Mouse (Mus musculus): Measurements from ENCODE around the gene Gm11444. TPM values are rescaled to one million over a fixed set of nuclear protein-coding genes. Genes with fewer than 3 reads are reported as not detected.

The Gm11444 gene
- polyA plus RNA-seq, 1 experiment from 2014 or later = not detected

DNA sequence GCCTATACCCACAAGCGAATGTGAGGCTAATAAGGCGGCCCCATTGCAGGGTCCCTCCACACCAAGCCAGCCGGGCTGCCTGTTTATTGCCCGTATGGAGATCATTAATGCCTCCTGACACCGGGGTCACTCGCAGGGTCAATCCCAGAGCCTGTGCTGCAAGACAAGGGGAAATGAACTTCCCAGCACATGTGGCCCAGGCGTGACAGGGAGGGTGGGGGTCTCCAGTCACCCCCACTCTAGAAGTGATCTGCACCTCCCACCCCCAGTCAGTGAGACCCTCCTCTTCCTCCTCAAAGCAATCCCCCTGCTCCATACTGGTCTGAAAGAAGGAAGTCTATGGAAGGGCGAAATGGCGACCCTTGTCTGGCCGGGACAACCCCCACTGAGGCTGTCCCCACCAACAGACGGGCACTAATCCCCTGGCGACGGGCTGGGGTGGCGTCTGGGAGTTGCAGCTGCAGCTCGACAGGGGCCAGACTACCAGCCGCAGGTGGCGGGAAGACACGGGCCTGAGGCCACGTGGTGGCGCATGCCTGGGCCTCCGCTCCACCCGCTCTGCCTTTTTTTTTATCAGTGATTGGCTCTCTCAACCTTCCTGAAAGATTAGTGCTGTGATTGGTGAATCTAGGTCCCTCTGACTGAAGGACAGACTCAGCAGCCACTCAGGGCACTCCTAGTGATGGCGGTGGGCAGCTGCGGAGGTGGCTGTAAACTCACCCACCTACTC, 26.1 kb upstream of the Gm11444 start:
- no peak overlapping the region for H3K27ac ChIP-seq (ENCODE audit: low read length)
- H3K4me3 ChIP-seq (replicated peaks; ENCODE audit: low read length) = no peak overlapping the region
- WGBS = 66% methylated on average over 24 of the region's 24 CpGs
- H3K4me1 ChIP-seq (replicated peaks; ENCODE audit: control insufficient read depth, insufficient read depth, low read length) = no peaks in the 10 kb centered on the region
- no peak for ATAC-seq
- no peak overlapping the region for H3K9ac ChIP-seq (replicated peaks; ENCODE audit: low read depth, low read length)
- H3K4me2 ChIP-seq (ENCODE audit: low read length) = no peak overlapping the region
- no peaks in the 10 kb centered on the region for H3K36me3 ChIP-seq (ENCODE audit: control insufficient read depth, insufficient read depth)
- H3K9me3 ChIP-seq (ENCODE audit: control insufficient read depth, low read length) = no peaks in the 10 kb centered on the region
- peaks cover 3% of the 10 kb centered on the region; the same call in 1 of the 2 replicates for H3K27me3 ChIP-seq (replicated peaks; ENCODE audit: control insufficient read depth, insufficient read depth, low read length)

DNA sequence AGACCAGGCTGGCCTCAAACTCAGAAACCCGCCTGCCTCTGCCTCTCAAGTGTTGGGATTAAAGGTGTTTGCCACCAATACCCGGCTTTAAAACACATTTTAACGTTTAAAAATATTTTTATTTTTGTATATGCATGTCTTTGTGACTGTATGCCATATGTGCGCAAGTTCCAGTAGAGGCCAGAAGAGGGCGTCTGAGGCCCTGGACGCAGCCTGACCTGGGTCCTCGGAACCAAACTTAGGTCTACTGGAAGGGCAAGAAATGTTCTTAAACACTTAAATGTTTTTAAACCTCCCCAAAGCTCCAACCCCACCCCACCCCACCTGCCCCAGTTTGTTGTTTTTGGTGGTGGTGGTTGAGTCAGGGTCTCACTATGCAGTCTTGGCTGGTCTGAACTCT, 14.2 kb upstream of the Gm11444 start:
- no peaks in the 10 kb centered on the region for H3K36me3 ChIP-seq (ENCODE audit: control insufficient read depth, insufficient read depth)

DNA sequence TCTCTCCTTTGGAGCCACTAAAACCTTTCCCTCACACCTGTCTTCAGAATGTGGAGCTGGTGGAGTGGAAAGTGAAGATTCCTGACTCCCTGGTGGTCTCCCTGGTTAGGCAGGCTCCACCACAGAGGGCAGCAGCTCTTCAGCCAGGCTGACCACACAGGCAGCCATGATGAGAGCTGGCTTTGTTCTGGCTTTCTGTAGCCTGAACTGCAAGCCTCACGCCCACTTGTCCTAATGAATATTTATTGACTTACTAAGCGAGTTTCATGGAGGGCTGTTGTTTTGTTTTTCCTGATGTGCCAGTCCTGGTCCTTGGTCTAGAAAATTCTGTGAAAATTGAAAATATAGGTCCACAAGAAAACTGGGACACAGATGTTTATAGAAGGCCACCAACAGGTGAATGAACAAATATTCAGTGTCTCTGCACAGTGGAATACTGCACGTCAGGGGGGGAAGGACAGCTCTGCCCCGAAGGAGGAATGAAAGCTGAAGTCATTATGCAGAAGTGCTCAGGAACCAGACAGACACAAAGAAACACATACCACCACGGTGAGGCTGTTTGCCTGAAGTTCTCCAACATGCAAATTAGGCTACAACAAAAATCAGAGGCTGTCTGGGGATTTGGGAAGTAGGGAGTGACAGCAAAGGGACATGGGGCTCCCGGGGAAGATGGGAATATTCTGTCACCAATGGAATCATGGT, 8.0 kb upstream of the Gm11444 start:
- ATAC-seq = peak; percentile 59; the same call in 1 of the 2 replicates
- Histone ChIP-seq H3K9ac (replicated peaks; ENCODE audit: low read depth, low read length) (no peak overlapping the region), H3K36me3 (ENCODE audit: control insufficient read depth, insufficient read depth) (no peaks in the 10 kb centered on the region), H3K4me2 (ENCODE audit: low read length) (no peak overlapping the region), H3K4me1 (replicated peaks; ENCODE audit: control insufficient read depth, insufficient read depth, low read length) (peaks cover 8% of the 10 kb centered on the region), H3K9me3 (ENCODE audit: control insufficient read depth, low read length) (no peaks in the 10 kb centered on the region), H3K27ac (ENCODE audit: low read length) (no peak overlapping the region), H3K4me3 (replicated peaks; ENCODE audit: low read length) (no peak overlapping the region), H3K27me3 (replicated peaks; ENCODE audit: control insufficient read depth, insufficient read depth, low read length) (no peaks in the 10 kb centered on the region)
- WGBS = 5% methylated on average over 6 of the region's 6 CpGs

More for the DNA sequence above, 14.2 kb upstream of the Gm11444 start:
- Histone ChIP-seq H3K9me3 (ENCODE audit: control insufficient read depth, low read length) (no peaks in the 10 kb centered on the region), H3K4me3 (replicated peaks; ENCODE audit: low read length) (no peak overlapping the region), H3K4me1 (replicated peaks; ENCODE audit: control insufficient read depth, insufficient read depth, low read length) (no peaks in the 10 kb centered on the region), H3K27ac (ENCODE audit: low read length) (no peak overlapping the region), H3K4me2 (ENCODE audit: low read length) (no peak overlapping the region), H3K27me3 (replicated peaks; ENCODE audit: control insufficient read depth, insufficient read depth, low read length) (no peaks in the 10 kb centered on the region), H3K9ac (replicated peaks; ENCODE audit: low read depth, low read length) (no peak overlapping the region)
- WGBS = 36% methylated on average over 7 of the region's 7 CpGs
- ATAC-seq = no peak

DNA sequence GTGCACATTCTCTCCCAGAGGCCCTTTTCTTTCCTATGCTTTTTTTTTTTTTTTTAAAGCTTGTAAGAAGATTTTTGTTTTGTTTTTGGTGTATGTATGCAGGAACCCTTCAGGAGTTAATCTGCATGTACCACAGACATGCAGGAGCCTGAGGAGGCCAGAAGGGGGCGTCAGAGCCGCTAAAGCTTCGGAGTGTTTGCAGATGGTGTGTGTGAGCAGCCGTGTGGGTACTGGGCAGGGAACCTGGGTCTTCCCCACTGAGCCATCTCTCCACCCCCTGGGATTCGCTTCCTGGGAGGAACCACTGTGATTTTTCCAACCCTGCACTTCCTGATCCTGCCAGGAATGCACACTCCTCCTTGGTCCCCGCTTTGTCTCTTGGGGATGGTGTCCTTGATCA, 625 bp upstream of the Gm11444 start:
- Histone ChIP-seq H3K27me3 (replicated peaks; ENCODE audit: control insufficient read depth, insufficient read depth, low read length) (peaks cover 11% of the 10 kb centered on the region), H3K4me2 (ENCODE audit: low read length) (no peak overlapping the region), H3K4me1 (replicated peaks; ENCODE audit: control insufficient read depth, insufficient read depth, low read length) (peaks cover 4% of the 10 kb centered on the region), H3K9ac (replicated peaks; ENCODE audit: low read depth, low read length) (no peak overlapping the region), H3K4me3 (replicated peaks; ENCODE audit: low read length) (no peak overlapping the region), H3K27ac (ENCODE audit: low read length) (no peak overlapping the region), H3K9me3 (ENCODE audit: control insufficient read depth, low read length) (no peaks in the 10 kb centered on the region), H3K36me3 (ENCODE audit: control insufficient read depth, insufficient read depth) (no peaks in the 10 kb centered on the region)
- no peak for ATAC-seq
- WGBS = 37% methylated on average over 6 of the region's 6 CpGs

DNA sequence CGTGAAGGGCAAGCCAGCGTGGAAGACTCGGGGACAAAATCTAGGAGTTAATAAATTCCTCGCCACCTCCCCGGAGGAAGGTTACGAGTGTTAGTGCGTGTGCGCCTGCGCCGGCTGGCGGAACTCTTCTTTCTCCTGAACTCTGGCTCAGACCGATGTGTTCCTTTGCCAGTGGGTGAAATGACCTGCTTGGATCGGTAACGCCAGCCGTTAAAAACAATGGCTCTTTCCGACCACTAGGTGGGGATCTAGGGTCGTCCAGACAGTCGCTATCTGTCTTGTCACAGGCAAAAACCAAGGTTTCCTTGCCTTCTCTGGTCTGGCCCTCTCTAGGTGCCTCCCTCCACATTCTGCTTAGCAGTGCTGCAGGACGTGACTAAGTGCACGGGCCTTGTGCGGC, 1.1 kb downstream of the Gm11444 start:
- H3K27ac ChIP-seq (ENCODE audit: low read length) = no peak overlapping the region
- peaks cover 11% of the 10 kb centered on the region for H3K4me1 ChIP-seq (replicated peaks; ENCODE audit: control insufficient read depth, insufficient read depth, low read length)
- no peaks in the 10 kb centered on the region for H3K9me3 ChIP-seq (ENCODE audit: control insufficient read depth, low read length)
- H3K36me3 ChIP-seq (ENCODE audit: control insufficient read depth, insufficient read depth) = no peaks in the 10 kb centered on the region
- peak overlapping the region; percentile 36 for H3K4me3 ChIP-seq (replicated peaks; ENCODE audit: low read length)
- peak; percentile 77 for ATAC-seq
- 1% methylated on average over 21 of the region's 21 CpGs for WGBS
- H3K27me3 ChIP-seq (replicated peaks; ENCODE audit: control insufficient read depth, insufficient read depth, low read length) = peaks cover 27% of the 10 kb centered on the region
- peak overlapping the region; percentile 62 for H3K4me2 ChIP-seq (ENCODE audit: low read length)
- H3K9ac ChIP-seq (replicated peaks; ENCODE audit: low read depth, low read length) = peak overlapping the region; percentile 33; the same call in 1 of the 2 replicates

DNA sequence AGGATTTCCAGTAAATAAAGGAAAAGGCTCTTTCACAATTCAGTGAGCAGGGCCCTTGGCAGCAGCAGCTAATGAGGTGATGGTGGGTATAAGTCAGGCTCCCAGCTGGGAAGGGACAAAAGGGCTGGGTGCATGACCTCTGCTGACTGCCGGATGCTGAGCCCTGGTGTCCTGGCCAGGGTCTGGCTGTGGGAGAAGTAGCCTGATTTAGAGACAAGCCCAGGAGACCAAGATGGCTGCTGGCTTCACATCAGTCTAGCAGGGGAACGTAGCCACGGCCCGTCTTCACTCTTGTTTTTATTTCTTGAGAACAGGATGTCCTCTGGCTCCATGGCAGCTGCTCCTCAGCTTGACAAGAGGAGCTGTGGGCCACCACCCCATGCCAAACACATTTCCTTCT, 3.6 kb downstream of the Gm11444 start:
- H3K9ac ChIP-seq (replicated peaks; ENCODE audit: low read depth, low read length) = no peak overlapping the region
- peaks cover 45% of the 10 kb centered on the region for H3K27me3 ChIP-seq (replicated peaks; ENCODE audit: control insufficient read depth, insufficient read depth, low read length)
- no peaks in the 10 kb centered on the region for H3K36me3 ChIP-seq (ENCODE audit: control insufficient read depth, insufficient read depth)
- H3K4me1 ChIP-seq (replicated peaks; ENCODE audit: control insufficient read depth, insufficient read depth, low read length) = peaks cover 29% of the 10 kb centered on the region
- H3K9me3 ChIP-seq (ENCODE audit: control insufficient read depth, low read length) = no peaks in the 10 kb centered on the region
- no peak overlapping the region for H3K4me2 ChIP-seq (ENCODE audit: low read length)
- no peak for ATAC-seq
- WGBS = 56% methylated on average over 4 of the region's 4 CpGs
- H3K27ac ChIP-seq (ENCODE audit: low read length) = no peak overlapping the region
- H3K4me3 ChIP-seq (replicated peaks; ENCODE audit: low read length) = no peak overlapping the region

DNA sequence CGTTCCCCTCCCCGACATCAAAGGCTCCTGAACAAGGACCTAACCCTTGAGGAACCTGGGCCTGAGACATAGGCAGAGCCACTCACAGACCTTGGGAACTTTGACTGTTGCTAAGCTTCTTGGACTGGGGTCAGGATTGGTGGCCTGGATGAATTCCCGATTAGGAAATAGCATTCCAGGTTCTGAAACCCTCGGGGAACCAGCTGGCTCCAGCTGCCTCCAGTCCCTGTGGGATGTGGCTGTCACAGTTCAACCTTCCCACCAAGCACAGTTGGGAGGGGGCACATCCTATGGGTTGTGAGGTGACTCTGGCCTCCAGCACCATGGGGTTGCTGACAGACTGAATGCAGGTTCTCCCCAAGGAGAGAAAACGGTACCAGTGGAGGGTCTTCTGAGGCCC, 4.2 kb downstream of the Gm11444 start:
- Histone ChIP-seq H3K9me3 (ENCODE audit: control insufficient read depth, low read length) (no peaks in the 10 kb centered on the region), H3K36me3 (ENCODE audit: control insufficient read depth, insufficient read depth) (no peaks in the 10 kb centered on the region), H3K4me2 (ENCODE audit: low read length) (no peak overlapping the region), H3K9ac (replicated peaks; ENCODE audit: low read depth, low read length) (no peak overlapping the region), H3K27ac (ENCODE audit: low read length) (no peak overlapping the region), H3K4me1 (replicated peaks; ENCODE audit: control insufficient read depth, insufficient read depth, low read length) (peaks cover 29% of the 10 kb centered on the region), H3K4me3 (replicated peaks; ENCODE audit: low read length) (no peak overlapping the region), H3K27me3 (replicated peaks; ENCODE audit: control insufficient read depth, insufficient read depth, low read length) (peaks cover 50% of the 10 kb centered on the region)
- ATAC-seq = no peak
- WGBS = 53% methylated on average over 5 of the region's 5 CpGs

DNA sequence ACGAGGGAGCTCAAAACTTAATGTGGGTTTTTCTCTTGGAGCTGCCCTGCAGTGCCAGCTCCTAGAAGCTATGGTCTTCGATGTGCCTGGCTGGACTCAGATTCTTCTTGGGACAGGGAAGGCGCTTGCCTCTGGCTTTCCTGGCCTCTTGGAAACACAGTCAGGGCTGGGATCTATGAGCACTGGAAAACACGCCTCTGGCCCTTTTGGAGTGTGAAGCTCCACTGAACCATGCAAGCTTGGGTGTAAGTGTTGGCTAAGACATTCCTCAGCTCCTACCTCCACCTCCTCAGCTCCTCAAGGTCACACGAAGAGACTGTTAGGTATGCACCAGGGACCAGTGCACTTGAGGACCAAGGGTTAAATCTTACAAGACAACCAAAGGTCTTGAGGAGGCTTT, 5.2 kb downstream of the Gm11444 start:
- peaks cover 33% of the 10 kb centered on the region for H3K4me1 ChIP-seq (replicated peaks; ENCODE audit: control insufficient read depth, insufficient read depth, low read length)
- no peak overlapping the region for H3K4me2 ChIP-seq (ENCODE audit: low read length)
- H3K27ac ChIP-seq (ENCODE audit: low read length) = no peak overlapping the region
- ATAC-seq = no peak
- no peaks in the 10 kb centered on the region for H3K36me3 ChIP-seq (ENCODE audit: control insufficient read depth, insufficient read depth)
- H3K27me3 ChIP-seq (replicated peaks; ENCODE audit: control insufficient read depth, insufficient read depth, low read length) = peaks cover 57% of the 10 kb centered on the region
- H3K4me3 ChIP-seq (replicated peaks; ENCODE audit: low read length) = no peak overlapping the region
- no peak overlapping the region for H3K9ac ChIP-seq (replicated peaks; ENCODE audit: low read depth, low read length)
- no peaks in the 10 kb centered on the region for H3K9me3 ChIP-seq (ENCODE audit: control insufficient read depth, low read length)
- 37% methylated on average over 5 of the region's 5 CpGs for WGBS

DNA sequence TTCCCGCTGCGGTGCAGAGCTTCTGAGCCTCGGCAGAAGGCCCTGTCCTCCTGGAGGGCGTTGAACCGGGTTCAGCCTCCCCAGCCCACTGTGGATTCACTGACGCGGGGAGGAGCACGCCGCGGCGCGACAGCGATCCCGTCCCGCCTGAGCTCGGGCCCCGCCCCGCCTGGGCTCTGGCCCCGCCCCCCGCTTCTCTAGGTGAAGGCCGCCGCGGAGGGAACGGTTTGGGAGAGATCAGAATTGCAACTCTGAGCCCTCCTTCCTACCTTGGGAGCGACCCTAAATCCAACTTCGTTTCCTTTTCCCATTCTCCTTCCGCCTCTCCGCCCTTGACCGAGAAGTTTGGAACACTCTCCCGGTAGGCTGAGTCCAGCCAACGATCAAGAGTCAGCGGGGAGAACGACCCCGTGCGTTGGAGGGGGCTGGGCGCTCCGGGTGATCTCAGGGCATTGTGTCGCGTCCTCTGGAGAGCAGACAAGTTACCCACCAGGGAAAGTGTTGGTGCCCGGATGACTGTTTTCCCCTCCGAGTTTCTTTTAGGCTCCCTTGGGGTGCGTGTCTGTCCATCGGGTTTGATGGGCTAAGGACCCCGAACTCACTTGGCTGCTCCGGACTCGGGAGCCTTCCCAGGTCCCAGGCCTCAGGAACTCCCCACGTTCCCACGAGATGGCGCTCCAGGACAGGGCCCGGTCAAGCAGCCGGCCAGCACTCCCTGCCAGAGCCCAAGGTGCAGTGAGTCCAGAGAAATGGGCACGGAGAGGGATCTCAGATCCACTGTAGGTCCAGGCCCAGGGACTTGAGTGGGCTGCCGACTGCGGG, 5.8 kb downstream of the Gm11444 start:
- Histone ChIP-seq H3K9ac (replicated peaks; ENCODE audit: low read depth, low read length) (peak overlapping the region; percentile 34), H3K27ac (ENCODE audit: low read length) (no peak overlapping the region), H3K36me3 (ENCODE audit: control insufficient read depth, insufficient read depth) (no peaks in the 10 kb centered on the region), H3K4me1 (replicated peaks; ENCODE audit: control insufficient read depth, insufficient read depth, low read length) (peaks cover 33% of the 10 kb centered on the region), H3K9me3 (ENCODE audit: control insufficient read depth, low read length) (no peaks in the 10 kb centered on the region), H3K4me2 (ENCODE audit: low read length) (peak overlapping the region; percentile 67), H3K27me3 (replicated peaks; ENCODE audit: control insufficient read depth, insufficient read depth, low read length) (peaks cover 63% of the 10 kb centered on the region), H3K4me3 (replicated peaks; ENCODE audit: low read length) (peak overlapping the region; percentile 41)
- ATAC-seq = peak; percentile 45
- WGBS = under 1% methylated on average over 54 of the region's 54 CpGs
